Mouse (Mus musculus): ENCODE data around the gene H2al2a.
"Not testable (repeated sequence)": the region's sequence is repeated elsewhere in the genome, so short reads cannot be mapped to it uniquely, and the experiment has no call there.

The H2al2a gene

GRCm38 (mm10) chr2:17977645-17978044, 19.1 kb downstream of the H2al2a start:
- in situ Hi-C loops (cut with MseI, MboI) = not testable (repeated sequence)

GRCm38 (mm10) chr2:17975601-17976327, 21.0 kb downstream of the H2al2a start:
- in situ Hi-C loops (cut with MseI, MboI) = no loop called here

GRCm38 (mm10) chr2:17973868-17974440, 22.8 kb downstream of the H2al2a start:
- in situ Hi-C loops (cut with MseI, MboI) = no loop called here

- in situ Hi-C loops (cut with MseI, MboI) = no loop called here
These were observed 23.5 kb downstream of the H2al2a start for GRCm38 (mm10) chr2:17973246-17973645.

- in situ Hi-C loops (cut with MseI, MboI) = no loop called here
These were observed 23.9 kb downstream of the H2al2a start for GRCm38 (mm10) chr2:17972843-17973242.

- in situ Hi-C loops (cut with MseI, MboI) = no loop called here
These were observed 25.4 kb downstream of the H2al2a start for GRCm38 (mm10) chr2:17971407-17971806.

- in situ Hi-C loops (cut with MseI, MboI) = no loop called here
These were observed 26.1 kb downstream of the H2al2a start for GRCm38 (mm10) chr2:17970662-17971061.

GRCm38 (mm10) chr2:17970187-17970586, 26.6 kb downstream of the H2al2a start:
- in situ Hi-C loops (cut with MseI, MboI) = no loop called here

- in situ Hi-C loops (cut with MseI, MboI) = no loop called here
These were observed 28.2 kb downstream of the H2al2a start for GRCm38 (mm10) chr2:17968571-17968970.

- in situ Hi-C loops (cut with MseI, MboI) = not testable (repeated sequence)
These were observed 28.7 kb downstream of the H2al2a start for GRCm38 (mm10) chr2:17968037-17968436.

GRCm38 (mm10) chr2:17959501-17959900, 37.3 kb downstream of the H2al2a start:
- in situ Hi-C loops (cut with MseI, MboI) = no loop called here

- in situ Hi-C loops (cut with MseI, MboI) = no loop called here
These were observed 49.9 kb downstream of the H2al2a start for GRCm38 (mm10) chr2:17946875-17947274.

Data from mouse trophoblast stem cell (cell line).